Mouse (Mus musculus) embryo, embryonic 10 days (tissue): ENCODE measurements at regions not wholly inside any gene's neighbourhood (a gene's known extent, or its start where the extent isn't known, plus 50 kb on each side); places are given as distances from the start of the nearest gene placed in this dataset.
A peak's percentile ranks its signal among the peaks of the same experiment; 100 is the strongest.

ENCODE experiments used
- DNase-seq: peaks from one replicate; pipeline ENCODE4 v3.0.0-alpha.2; 2015; ENCODE audit warnings: low spot score

DNA sequence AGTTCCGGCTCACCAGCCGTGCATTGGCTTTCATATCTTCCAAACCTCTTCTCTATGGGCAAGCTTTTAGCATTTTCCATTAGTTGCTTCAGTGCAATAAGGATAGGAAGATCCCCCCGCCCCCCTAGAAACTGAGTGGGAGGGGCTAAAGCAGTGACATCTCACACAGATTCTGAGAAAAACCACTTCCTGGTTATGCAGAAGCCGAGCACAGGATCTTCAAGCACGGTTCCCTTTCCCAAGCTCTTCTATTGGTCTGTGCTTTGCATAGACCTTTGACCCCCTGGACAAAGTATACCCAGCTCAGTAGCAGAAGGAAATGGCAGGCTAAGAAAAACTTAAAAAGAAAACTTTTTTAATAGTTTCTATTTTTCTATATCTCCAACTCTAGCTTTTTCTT is 86.1 kb upstream of the Cep162 start:
- no peak for DNase-seq

DNA sequence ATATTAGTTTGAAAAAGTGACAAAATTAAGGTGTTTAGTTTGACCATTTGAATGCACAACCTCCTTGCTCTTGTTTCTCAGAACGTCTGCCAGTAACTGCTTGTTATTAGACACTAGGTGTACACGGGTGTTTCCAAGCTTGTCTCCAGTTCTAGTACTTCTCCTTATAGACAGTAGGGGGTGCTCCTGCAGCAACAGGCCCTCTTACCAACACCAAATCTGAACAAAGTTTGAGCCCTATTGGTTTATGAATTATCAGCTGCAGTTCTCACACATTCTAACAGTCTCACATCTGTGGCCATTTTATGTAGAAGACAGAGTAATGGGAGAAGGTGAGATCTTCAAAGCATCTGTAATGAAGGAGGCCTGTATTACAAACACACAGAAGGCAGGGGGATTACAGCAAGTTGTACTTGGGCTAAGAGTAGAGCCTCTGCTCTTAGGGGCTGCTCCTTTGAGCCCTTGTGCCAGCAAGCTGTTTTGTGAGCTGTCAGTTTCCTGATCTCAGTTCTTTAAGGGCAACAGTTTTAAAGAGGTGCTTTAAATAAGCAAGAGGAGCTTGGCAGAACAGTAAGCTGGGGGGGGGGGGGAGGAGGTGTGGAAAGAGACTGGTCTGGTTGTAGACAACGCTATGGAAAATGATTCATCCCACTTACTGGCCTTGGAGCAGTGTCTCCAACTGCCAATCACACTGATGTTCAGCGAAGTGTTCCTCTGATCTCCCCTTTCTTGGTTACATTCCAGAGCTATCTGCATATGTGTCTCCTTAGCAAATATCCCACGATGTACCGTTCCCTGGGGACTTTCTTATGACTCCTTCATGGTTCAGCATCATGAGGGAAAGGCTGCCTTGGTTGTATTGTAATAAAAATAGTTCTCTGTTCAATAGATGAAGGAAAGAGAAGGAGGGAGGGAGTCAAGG is 71.3 kb upstream of the Cep162 start:
- DNase-seq: peak; percentile 36

DNA sequence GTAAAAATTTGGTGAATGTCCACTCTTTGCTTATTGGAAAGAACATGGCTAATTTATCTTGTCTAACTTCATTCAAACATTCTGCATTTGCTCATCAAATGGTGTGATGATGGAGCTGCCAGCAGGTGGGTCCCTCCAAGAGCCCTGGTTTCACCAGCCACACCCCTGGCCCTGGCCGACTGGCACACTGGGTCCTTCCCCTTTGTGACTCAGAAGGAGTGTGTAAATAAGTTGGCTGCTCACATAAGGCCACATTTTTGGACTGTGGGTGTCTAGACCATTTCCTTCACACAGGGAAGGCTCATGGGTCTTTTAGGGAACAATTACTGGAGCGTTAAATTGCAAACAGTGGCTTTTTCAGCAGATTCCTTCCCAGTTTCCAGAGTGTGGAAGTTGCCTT is 68.4 kb upstream of the Cep162 start:
- DNase-seq: no peak

GRCm38 (mm10) chr9:87320758-87321157 is 65.4 kb upstream of the Cep162 start:
- DNase-seq: no peak

GRCm38 (mm10) chr9:87318767-87319166 is 63.4 kb upstream of the Cep162 start:
- DNase-seq: no peak

- DNase-seq: no peak
These were observed 54.8 kb upstream of the Cep162 start for GRCm38 (mm10) chr9:87310150-87310549.
